Mouse (Mus musculus): ENCODE data around the gene Col1a1.

- TF ChIP-seq CTCF (IDR thresholded peaks at IDR 0.05; ENCODE audit: low read depth) (no peak), EP300 (IDR thresholded peaks at IDR 0.05; ENCODE audit: low read depth) (no peak)
Measured at GRCm38 (mm10) chr11:94945236-94945635, 9.2 kb downstream of the Col1a1 start.
